Mouse (Mus musculus): ENCODE measurements at regions not wholly inside any gene's neighbourhood (a gene's known extent, or its start where the extent isn't known, plus 50 kb on each side); places are given as distances from the start of the nearest gene placed in this dataset.
A peak's percentile ranks its signal among the peaks of the same experiment; 100 is the strongest.

DNA sequence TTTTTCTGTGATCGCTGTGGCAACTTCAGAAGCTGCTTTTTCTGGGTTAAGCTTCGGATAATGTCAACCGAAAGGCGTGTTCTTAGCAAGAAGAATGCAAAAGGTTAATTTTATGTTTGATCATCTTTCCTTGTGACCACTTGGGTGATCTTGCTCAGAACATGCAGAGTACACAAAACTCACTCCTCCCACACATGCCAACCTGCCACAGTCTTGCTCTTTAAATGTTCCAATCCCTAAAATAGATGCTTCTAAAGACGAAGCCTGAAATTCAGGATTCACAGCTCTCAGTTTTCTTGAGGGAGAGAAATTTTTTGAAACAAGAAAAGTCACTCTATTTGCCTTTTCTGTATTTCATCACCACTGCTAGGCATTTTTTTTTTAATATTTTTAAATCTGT lies 106.4 kb upstream of the Syt1 start:
- no peak overlapping the region for H3K4me2 ChIP-seq (ENCODE audit: low read depth)
- no peak overlapping the region for H3K27ac ChIP-seq (ENCODE audit: low read depth, low read length)
- H3K4me3 ChIP-seq (ENCODE audit: low read depth, low read length) = no peak overlapping the region
- no peak for TF ChIP-seq CTCF (IDR thresholded peaks at IDR 0.05; ENCODE audit: low read depth)
- no peaks in the 10 kb centered on the region for H3K36me3 ChIP-seq (ENCODE audit: insufficient read depth)
- no peak overlapping the region for H3K9ac ChIP-seq
- no peaks in the 10 kb centered on the region for H3K27me3 ChIP-seq (ENCODE audit: insufficient read depth, low read length)
- WGBS = 85% methylated on average over 5 of the region's 5 CpGs
- ATAC-seq (no peak), DNase-seq (no peak)
- H3K9me3 ChIP-seq (ENCODE audit: low read length) = no peaks in the 10 kb centered on the region
- H3K4me1 ChIP-seq (ENCODE audit: insufficient read depth) = no peaks in the 10 kb centered on the region

DNA sequence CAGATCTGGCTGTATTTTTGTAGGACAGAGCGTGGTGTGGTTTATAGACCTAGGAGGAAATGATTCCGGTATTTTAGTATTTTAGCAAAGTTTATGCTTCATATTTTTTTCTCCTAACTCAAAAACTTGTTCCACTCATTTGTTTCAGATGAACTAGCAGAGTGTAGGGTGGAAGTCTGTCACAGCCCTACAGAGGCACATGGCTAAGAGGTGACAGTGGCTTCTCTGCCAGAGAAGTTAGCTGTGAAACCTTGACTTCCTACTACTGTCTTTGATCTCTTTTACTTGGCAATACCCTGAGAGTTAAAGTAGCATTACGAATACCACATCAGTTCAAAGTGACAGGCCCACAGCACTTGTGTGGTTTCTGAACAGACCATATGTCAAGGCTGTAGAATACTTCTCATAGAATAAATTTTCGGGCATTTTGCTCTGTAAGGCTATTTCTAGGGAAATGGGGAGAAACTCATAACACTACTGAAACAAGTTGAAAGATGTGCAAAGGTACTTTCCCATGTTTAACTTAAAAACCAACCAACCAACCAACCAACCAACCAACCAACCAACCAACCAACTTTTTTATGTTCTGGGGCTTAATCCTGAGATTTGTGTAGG lies 104.3 kb upstream of the Syt1 start:
- Histone ChIP-seq H3K9me3 (ENCODE audit: low read length) (no peaks in the 10 kb centered on the region), H3K4me2 (ENCODE audit: low read depth) (no peak overlapping the region), H3K4me3 (ENCODE audit: low read depth, low read length) (no peak overlapping the region), H3K27ac (ENCODE audit: low read depth, low read length) (no peak overlapping the region), H3K9ac (no peak overlapping the region), H3K4me1 (ENCODE audit: insufficient read depth) (no peaks in the 10 kb centered on the region), H3K36me3 (ENCODE audit: insufficient read depth) (no peaks in the 10 kb centered on the region), H3K27me3 (ENCODE audit: insufficient read depth, low read length) (no peaks in the 10 kb centered on the region)
- no peak for TF ChIP-seq CTCF (IDR thresholded peaks at IDR 0.05; ENCODE audit: low read depth)
- ATAC-seq (no peak), DNase-seq (no peak)
- WGBS = 84% methylated on average over 4 of the region's 4 CpGs

DNA sequence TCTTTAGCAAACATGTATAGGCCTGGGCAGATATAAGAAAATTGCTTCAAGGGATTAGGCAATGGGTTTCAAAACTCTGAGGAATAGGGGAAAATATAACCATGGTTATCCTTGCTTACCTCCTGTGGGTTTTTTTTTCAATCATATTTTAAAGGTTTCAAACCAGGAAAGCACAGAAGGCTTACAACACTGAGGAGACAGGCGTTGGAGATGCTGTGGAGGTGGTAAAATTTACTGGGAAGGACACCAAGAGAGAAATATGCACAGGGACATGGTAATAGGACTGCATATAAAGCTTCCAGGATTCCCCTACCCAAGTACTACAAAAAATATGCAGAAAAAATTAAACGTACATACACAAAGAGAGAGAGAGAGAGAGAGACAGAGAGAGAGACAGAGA lies 95.0 kb upstream of the Syt1 start:
- ATAC-seq (no peak), DNase-seq (no peak)
- Histone ChIP-seq H3K4me3 (ENCODE audit: low read depth, low read length) (no peak overlapping the region), H3K27ac (ENCODE audit: low read depth, low read length) (no peak overlapping the region), H3K4me1 (ENCODE audit: insufficient read depth) (no peaks in the 10 kb centered on the region), H3K36me3 (ENCODE audit: insufficient read depth) (no peaks in the 10 kb centered on the region), H3K27me3 (ENCODE audit: insufficient read depth, low read length) (no peaks in the 10 kb centered on the region), H3K9ac (no peak overlapping the region), H3K4me2 (ENCODE audit: low read depth) (no peak overlapping the region), H3K9me3 (ENCODE audit: low read length) (no peaks in the 10 kb centered on the region)
- TF ChIP-seq CTCF (IDR thresholded peaks at IDR 0.05; ENCODE audit: low read depth) = no peak
- 82% methylated on average over 2 of the region's 2 CpGs for whole genome bisulfite sequencing

DNA sequence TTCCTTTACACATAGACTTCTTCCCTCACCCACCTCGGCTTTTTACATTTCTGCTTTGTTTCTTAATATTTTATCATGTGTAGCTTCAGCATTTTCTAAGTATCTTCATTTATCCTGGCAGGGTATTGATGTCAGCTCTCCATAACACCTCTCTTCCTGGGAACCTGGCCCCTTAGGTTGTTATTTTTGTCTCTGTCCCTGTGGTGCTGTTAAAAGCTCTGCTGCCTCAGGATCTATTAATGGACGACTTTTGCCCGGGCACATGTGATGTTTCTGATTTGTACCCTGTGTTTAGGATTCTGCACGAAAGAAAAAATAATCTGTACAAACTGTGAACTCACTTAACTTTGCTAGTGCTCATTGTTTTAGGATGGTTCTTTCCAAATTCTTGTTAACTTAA lies 81.4 kb upstream of the Syt1 start:
- no peak for ATAC-seq
- H3K9me3 ChIP-seq (ENCODE audit: low read length) = no peaks in the 10 kb centered on the region
- H3K27ac ChIP-seq (ENCODE audit: low read depth, low read length) = no peak overlapping the region
- H3K4me2 ChIP-seq (ENCODE audit: low read depth) = no peak overlapping the region
- no peak for TF ChIP-seq CTCF (IDR thresholded peaks at IDR 0.05; ENCODE audit: low read depth)
- H3K36me3 ChIP-seq (ENCODE audit: insufficient read depth) = no peaks in the 10 kb centered on the region
- H3K27me3 ChIP-seq (ENCODE audit: insufficient read depth, low read length) = no peaks in the 10 kb centered on the region
- no peaks in the 10 kb centered on the region for H3K4me1 ChIP-seq (ENCODE audit: insufficient read depth)
- DNase-seq = no peak
- H3K9ac ChIP-seq = no peak overlapping the region
- no peak overlapping the region for H3K4me3 ChIP-seq (ENCODE audit: low read depth, low read length)
- WGBS = 77% methylated on average over 4 of the region's 4 CpGs

DNA sequence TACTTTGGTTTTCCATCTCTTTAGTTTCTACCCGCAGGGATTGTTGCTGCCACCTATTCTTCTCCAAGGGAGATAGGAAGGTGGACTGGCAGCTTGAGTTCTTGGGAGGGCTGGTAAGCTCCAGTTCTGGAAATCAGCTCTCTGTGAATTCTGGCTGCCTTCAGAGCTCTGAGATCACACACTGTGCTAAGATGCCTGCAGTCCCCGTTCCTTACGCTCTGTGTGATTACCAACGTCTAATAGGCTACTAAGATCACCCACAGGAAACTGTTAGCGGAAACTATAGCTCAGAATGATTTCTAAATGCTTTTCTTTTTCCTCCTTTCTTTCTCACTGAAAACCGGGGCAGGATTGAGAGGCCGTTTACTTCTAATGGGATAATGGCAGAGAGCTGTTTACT lies 69.0 kb upstream of the Syt1 start:
- TF ChIP-seq CTCF (IDR thresholded peaks at IDR 0.05; ENCODE audit: low read depth) = no peak
- DNase-seq = peak; percentile 27
- peak; percentile 77; the same call in 1 of the 2 replicates for ATAC-seq
- H3K4me2 ChIP-seq (ENCODE audit: low read depth) = no peak overlapping the region
- H3K27me3 ChIP-seq (ENCODE audit: insufficient read depth, low read length) = no peaks in the 10 kb centered on the region
- H3K4me1 ChIP-seq (ENCODE audit: insufficient read depth) = no peaks in the 10 kb centered on the region
- H3K9ac ChIP-seq = no peak overlapping the region
- no peak overlapping the region for H3K27ac ChIP-seq (ENCODE audit: low read depth, low read length)
- no peaks in the 10 kb centered on the region for H3K9me3 ChIP-seq (ENCODE audit: low read length)
- no peak overlapping the region for H3K4me3 ChIP-seq (ENCODE audit: low read depth, low read length)
- no peaks in the 10 kb centered on the region for H3K36me3 ChIP-seq (ENCODE audit: insufficient read depth)
- 6% methylated on average over 7 of the region's 7 CpGs for WGBS

DNA sequence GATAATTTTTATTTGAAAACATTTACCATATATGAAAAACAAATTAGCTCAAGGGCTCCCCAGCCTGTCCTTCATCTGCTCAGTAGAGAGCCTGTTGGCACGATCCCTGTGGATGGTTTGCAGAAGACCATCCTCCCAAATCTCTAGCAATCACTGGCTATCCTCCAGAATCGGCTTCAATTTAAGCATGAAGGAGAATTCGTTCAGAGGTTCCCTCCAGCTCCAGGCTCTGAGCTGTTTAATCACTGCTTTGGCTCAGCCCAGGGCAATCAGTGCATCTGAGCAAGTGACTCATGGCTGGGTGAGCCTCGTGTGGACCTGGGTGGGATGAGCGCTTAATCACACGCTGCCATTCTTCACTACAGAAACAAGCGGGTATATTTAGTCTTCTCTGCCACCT lies 63.4 kb upstream of the Syt1 start:
- 68% methylated on average over 7 of the region's 7 CpGs for WGBS
- Histone ChIP-seq H3K4me3 (ENCODE audit: low read depth, low read length) (no peak overlapping the region), H3K27ac (ENCODE audit: low read depth, low read length) (no peak overlapping the region), H3K27me3 (ENCODE audit: insufficient read depth, low read length) (no peaks in the 10 kb centered on the region), H3K9me3 (ENCODE audit: low read length) (no peaks in the 10 kb centered on the region), H3K36me3 (ENCODE audit: insufficient read depth) (no peaks in the 10 kb centered on the region), H3K9ac (no peak overlapping the region), H3K4me2 (ENCODE audit: low read depth) (no peak overlapping the region), H3K4me1 (ENCODE audit: insufficient read depth) (no peaks in the 10 kb centered on the region)
- ATAC-seq = no peak
- TF ChIP-seq CTCF (IDR thresholded peaks at IDR 0.05; ENCODE audit: low read depth) = no peak
- peak; percentile 10 for DNase-seq

Small RNA genes in the stretch of these regions (microRNA-seq; reads per million reads assigned to microRNA genes)
- 0 reads per million in 2 experiments for gene Gm44495

Data from forebrain, postnatal 0 days (tissue).